Mouse (Mus musculus): Measurements from ENCODE around the gene Atp6v1c2. TPM values are rescaled to one million over a fixed set of nuclear protein-coding genes. Genes with fewer than 3 reads are reported as not detected.

The Atp6v1c2 gene
- total and polyA plus RNA-seq, 3 experiments: not detected

DNA sequence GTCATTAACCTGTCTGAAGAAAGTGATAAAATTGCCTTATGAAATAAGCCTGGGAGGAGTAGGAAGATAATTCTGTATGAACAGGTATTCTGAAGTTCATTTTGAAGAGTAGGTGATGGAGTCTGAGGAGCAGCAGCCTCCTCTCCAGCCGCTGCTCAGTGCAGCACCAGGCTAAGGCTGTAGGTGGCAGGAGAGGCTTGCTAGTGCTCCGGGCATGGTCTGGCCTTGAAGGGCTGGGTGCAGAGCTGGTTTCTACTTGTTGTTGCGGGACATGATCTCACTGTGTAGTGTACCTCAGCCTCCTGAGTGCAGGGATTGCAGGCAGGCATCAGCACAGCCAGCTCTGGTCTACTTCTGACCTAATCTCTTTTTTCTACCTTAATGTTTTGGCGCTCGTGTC, 37.8 kb upstream of the Atp6v1c2 start:
- Histone ChIP-seq H3K79me2 (ENCODE audit: control insufficient read depth, insufficient read depth, low read length, poor library complexity) (no peaks in the 10 kb centered on the region), H3K27me3 (ENCODE audit: control insufficient read depth in 1 of 2, insufficient read depth in 2 of 2, low read length in 2 of 2) (no peaks in the 10 kb centered on the region), H3K27ac (ENCODE audit: control insufficient read depth, low read depth, low read length) (no peak overlapping the region), H3K9me3 (replicated peaks; ENCODE audit: insufficient read depth, low read length) (no peaks in the 10 kb centered on the region), H3K4me1 (ENCODE audit: control insufficient read depth in 1 of 2, insufficient read depth in 2 of 2, low read length in 2 of 2) (no peaks in the 10 kb centered on the region), H3K4me3 (ENCODE audit: control insufficient read depth in 1 of 2, insufficient read depth in 1 of 2, low read depth in 2 of 2, low read length in 2 of 2) (no peak overlapping the region), H3K9ac (ENCODE audit: control insufficient read depth, low read depth, low read length, poor library complexity, severe bottlenecking) (no peak overlapping the region), H3K36me3 (ENCODE audit: control insufficient read depth in 1 of 2, insufficient read depth in 2 of 2, low read length in 2 of 2) (peaks cover 0 to 23% of the 10 kb centered on the region in 2 experiments; a peak in 2 of 4 replicates)
- peak; percentile 28 for DNase-seq (ENCODE audit: low read depth, low spot score)
- TF ChIP-seq MEF2A (IDR thresholded peaks at IDR 0.05; ENCODE audit: extremely low read depth, insufficient replicate concordance, low read depth, low read length, poor library complexity, severe bottlenecking): no peak
- TF ChIP-seq ELF1 (IDR thresholded peaks at IDR 0.05; ENCODE audit: low read depth, low read length): no peak
- peak; percentile 16 to 30 (median 24); a peak in 2 of 6 replicates for TF ChIP-seq CTCF (IDR thresholded peaks at IDR 0.05 in 2 of 3, conservative IDR thresholded peaks at IDR 0.05 in 1 of 3; ENCODE audit: control insufficient read depth in 1 of 3, insufficient read depth in 1 of 3, low read depth in 2 of 3, low read length in 3 of 3, poor library complexity in 1 of 3, severe bottlenecking in 1 of 3)
- peak; percentile 37 for TF ChIP-seq RAD21 (IDR thresholded peaks at IDR 0.05; ENCODE audit: low read depth, low read length)

DNA sequence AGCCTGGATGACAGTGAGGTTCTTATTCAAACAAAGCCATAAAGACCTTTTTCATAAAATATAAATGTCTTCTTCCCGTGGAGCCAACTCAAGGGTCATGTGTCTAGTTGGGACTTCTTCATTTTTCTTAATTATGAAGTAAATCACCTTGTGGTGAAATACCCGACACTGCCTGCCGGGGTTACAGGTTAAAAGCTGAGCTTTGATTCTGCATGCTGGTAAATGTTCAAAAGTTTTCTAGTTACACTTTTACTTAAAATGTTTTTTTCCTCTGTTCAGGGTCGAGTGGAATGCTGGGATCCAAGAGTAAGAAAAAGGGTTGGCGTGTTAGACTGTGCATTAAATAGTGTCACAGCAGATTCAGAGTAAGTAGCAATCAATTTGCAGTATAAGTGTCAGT, 33.2 kb upstream of the Atp6v1c2 start:
- DNase-seq (ENCODE audit: low read depth, low spot score): no peak
- H3K9me3 ChIP-seq (replicated peaks; ENCODE audit: insufficient read depth, low read length): no peaks in the 10 kb centered on the region
- no peak overlapping the region for H3K27ac ChIP-seq (ENCODE audit: control insufficient read depth, low read depth, low read length)
- no peak for TF ChIP-seq MYC (IDR thresholded peaks at IDR 0.05; ENCODE audit: low read depth, low read length)
- TF ChIP-seq ETS1 (IDR thresholded peaks at IDR 0.05; ENCODE audit: low read depth, low read length): no peak
- no peak for TF ChIP-seq KAT2A (conservative IDR thresholded peaks at IDR 0.05; ENCODE audit: low read depth, low read length)
- no peak for TF ChIP-seq RAD21 (IDR thresholded peaks at IDR 0.05; ENCODE audit: low read depth, low read length)
- no peaks in the 10 kb centered on the region for H3K4me1 ChIP-seq (ENCODE audit: control insufficient read depth in 1 of 2, insufficient read depth in 2 of 2, low read length in 2 of 2)
- no peak overlapping the region for H3K9ac ChIP-seq (ENCODE audit: control insufficient read depth, low read depth, low read length, poor library complexity, severe bottlenecking)
- H3K27me3 ChIP-seq (ENCODE audit: control insufficient read depth in 1 of 2, insufficient read depth in 2 of 2, low read length in 2 of 2): no peaks in the 10 kb centered on the region
- peaks cover 0 to 28% of the 10 kb centered on the region in 2 experiments; a peak in 2 of 4 replicates for H3K36me3 ChIP-seq (ENCODE audit: control insufficient read depth in 1 of 2, insufficient read depth in 2 of 2, low read length in 2 of 2)
- no peaks in the 10 kb centered on the region for H3K79me2 ChIP-seq (ENCODE audit: control insufficient read depth, insufficient read depth, low read length, poor library complexity)
- no peak overlapping the region for H3K4me3 ChIP-seq (ENCODE audit: control insufficient read depth in 1 of 2, insufficient read depth in 1 of 2, low read depth in 2 of 2, low read length in 2 of 2)

GRCm38 (mm10) chr12:17360650-17361049, 31.5 kb upstream of the Atp6v1c2 start:
- no peak overlapping the region for H3K4me3 ChIP-seq (ENCODE audit: control insufficient read depth in 1 of 2, insufficient read depth in 1 of 2, low read depth in 2 of 2, low read length in 2 of 2)

More at GRCm38 (mm10) chr12:17360650-17361049, 31.5 kb upstream of the Atp6v1c2 start:
- TF ChIP-seq MXI1 (IDR thresholded peaks at IDR 0.05; ENCODE audit: low read depth, low read length) (no peak), JUND (IDR thresholded peaks at IDR 0.05; ENCODE audit: low read depth, low read length) (no peak), ZC3H11A (IDR thresholded peaks at IDR 0.05; ENCODE audit: low read depth, low read length) (no peak), ELF1 (IDR thresholded peaks at IDR 0.05; ENCODE audit: low read depth, low read length) (no peak), USF2 (IDR thresholded peaks at IDR 0.05; ENCODE audit: borderline replicate concordance in 1 of 2, insufficient read depth in 1 of 2, low read depth in 1 of 2, low read length in 2 of 2) (no peak), TBP (IDR thresholded peaks at IDR 0.05; ENCODE audit: low read depth, low read length) (no peak), NRF1 (IDR thresholded peaks at IDR 0.05; ENCODE audit: insufficient read depth, low read depth, low read length, poor library complexity, severe bottlenecking) (no peak), MYB (IDR thresholded peaks at IDR 0.05; ENCODE audit: low read depth, low read length) (no peak), KAT2A (conservative IDR thresholded peaks at IDR 0.05; ENCODE audit: low read depth, low read length) (no peak), ZKSCAN1 (IDR thresholded peaks at IDR 0.05; ENCODE audit: low read depth, low read length) (no peak), UBTF (IDR thresholded peaks at IDR 0.05; ENCODE audit: borderline replicate concordance, insufficient read depth, low read depth, low read length) (no peak), TAL1 (IDR thresholded peaks at IDR 0.05; ENCODE audit: low read length) (no peak), USF1 (IDR thresholded peaks at IDR 0.05; ENCODE audit: low read depth, low read length) (no peak)
- H3K27me3 ChIP-seq (ENCODE audit: control insufficient read depth in 1 of 2, insufficient read depth in 2 of 2, low read length in 2 of 2): no peaks in the 10 kb centered on the region
- no peaks in the 10 kb centered on the region for H3K9me3 ChIP-seq (replicated peaks; ENCODE audit: insufficient read depth, low read length)
- no peaks in the 10 kb centered on the region for H3K4me1 ChIP-seq (ENCODE audit: control insufficient read depth in 1 of 2, insufficient read depth in 2 of 2, low read length in 2 of 2)
- H3K36me3 ChIP-seq (ENCODE audit: control insufficient read depth in 1 of 2, insufficient read depth in 2 of 2, low read length in 2 of 2): peaks cover 0 to 29% of the 10 kb centered on the region in 2 experiments; a peak in 2 of 4 replicates
- no peak overlapping the region for H3K9ac ChIP-seq (ENCODE audit: control insufficient read depth, low read depth, low read length, poor library complexity, severe bottlenecking)
- H3K27ac ChIP-seq (ENCODE audit: control insufficient read depth, low read depth, low read length): no peak overlapping the region
- no peaks in the 10 kb centered on the region for H3K79me2 ChIP-seq (ENCODE audit: control insufficient read depth, insufficient read depth, low read length, poor library complexity)
- DNase-seq (ENCODE audit: low read depth, low spot score): no peak
